ENCODE assay signal across 26 mouse cellular contexts in genomic region chr7:100086891-100087290, GRCm38 (mm10). TPM values are rescaled to one million over a fixed set of nuclear protein-coding genes. Genes with fewer than 3 reads are reported as not detected.
DNase-seq lines count a peak whose midpoint lies in the region; ATAC-seq and TF ChIP-seq lines count a peak whose summit lies in the region.
"Had no signal": no experiment of that assay in that cellular context is flagged by ENCODE, and none has a peak within 500 bp of the region (broad histone marks: within the 10 kb centered on the region; RNA-seq: fewer than 3 reads in every experiment).

No protein-coding gene starts in this region.

- no peak overlapping the region for H3K4me3 ChIP-seq in left cerebral cortex, adult 2 months
- H3K4me3 ChIP-seq: embryonic facial prominence, embryonic 10.5 days; embryonic facial prominence, embryonic 15.5 days; forebrain, embryonic 13.5 days; heart, adult 2 months; heart, embryonic 13.5 days; kidney, embryonic 15.5 days; liver, embryonic 12.5 days; stomach, embryonic 15.5 days had no signal

- intact Hi-C loops in gastrocnemius, postnatal 36 days (cut with DNase I), result no loop called here
- intact Hi-C loops in left cerebral cortex, adult 2 months (cut with DNase I), result no loop called here

- ATAC-seq in erythroblast, adult 5-6 weeks (replicated peaks; ENCODE audit: low FRiP score, poor library complexity, severe bottlenecking), result no peak
- ATAC-seq: forebrain, embryonic 13.5 days; liver, embryonic 12.5 days; liver, postnatal 0 days; Patski had no signal

- peak overlapping the region; percentile 34; the same call in 1 of the 2 replicates for H3K27ac ChIP-seq in left cerebral cortex, adult 2 months
- H3K27ac ChIP-seq: embryonic facial prominence, embryonic 10.5 days; embryonic facial prominence, embryonic 15.5 days; forebrain, embryonic 13.5 days; heart, adult 2 months; heart, embryonic 13.5 days; hindbrain, embryonic 14.5 days; kidney, embryonic 15.5 days; liver, embryonic 12.5 days; stomach, embryonic 15.5 days had no signal

- DNase-seq in adrenal gland, postnatal 25 days, result peak; percentile 9
- no peak for DNase-seq in adrenal gland, adult 18-20 months (ENCODE audit: low spot score in 2 of 2)
- peak; percentile 14 to 21 for DNase-seq in gastrocnemius, postnatal 36 days
- no peak for DNase-seq in gastrocnemius, postnatal 10 days
- no peak for DNase-seq in left cerebral cortex, adult 2 months (ENCODE audit: extremely low spot score in 1 of 2, low spot score in 2 of 2)
- DNase-seq in left cerebral cortex, adult 18-20 months (ENCODE audit: low spot score in 2 of 2), result no peak
- DNase-seq in skeletal muscle tissue, adult 2 months (ENCODE audit: low read depth, low spot score), result peak; percentile 28
- DNase-seq: cerebellum, postnatal 14 days; heart, postnatal 10 days; kidney, adult 18-20 months; kidney, postnatal 25 days; left cerebral cortex, postnatal 4 days; liver, postnatal 0 days; lung, postnatal 36 days; thymus, postnatal 25 days had no signal

- TF ChIP-seq CTCF in left cerebral cortex, adult 2 months (IDR thresholded peaks at IDR 0.05), result no peak

RNA-seq across cellular contexts. Expression of gene Pold3, which starts 34.5 kb away (rescaled TPM):
- 25.6 and 33.6 TPM in 2 replicates for total RNA-seq in adrenal gland, postnatal 25 days (2021)
- total RNA-seq in adrenal gland, adult 18-20 months (2021), result 10 to 100 TPM; 17.5 to 17.6 TPM
- total RNA-seq in gastrocnemius, postnatal 36 days (2021), result 1 to 10 TPM; 4.8 to 6.4 TPM
- 10 to 100 TPM in 1 of 2 experiments, 1 to 10 TPM in 1; 8.8 to 14.2 TPM for total RNA-seq in gastrocnemius, postnatal 10 days (2021)
- total RNA-seq in left cerebral cortex, adult 2 months (2021), result 10 to 100 TPM; 34.0 to 37.3 TPM
- 10 to 100 TPM; 33.4 to 38.0 TPM for total RNA-seq in left cerebral cortex, adult 18-20 months (2021)
- 13.0 and 18.1 TPM in 2 replicates for total RNA-seq in erythroblast, adult 5-6 weeks (2015; ENCODE audit: low replicate concordance)
- total RNA-seq in erythroblast, adult 5-6 weeks (2017; ENCODE audit: low replicate concordance), result 50.3 and 62.6 TPM in 2 replicates

Comparison
In these comparisons a context has a peak if more than half of its experiments do, and no peak if none do; other contexts are left out.
1. DNase-seq: peak in adrenal gland, postnatal 25 days (single experiment), gastrocnemius, postnatal 36 days (2 of 2) and skeletal muscle tissue, adult 2 months (single experiment); none in adrenal gland, adult 18-20 months (0 of 2), gastrocnemius, postnatal 10 days (single experiment), left cerebral cortex, adult 2 months (0 of 2) and left cerebral cortex, adult 18-20 months (0 of 2).